Mouse (Mus musculus) heart, embryonic 11.5 days (tissue): ENCODE results near the gene Speer4f1. TPM values are rescaled to one million over a fixed set of nuclear protein-coding genes. Genes with fewer than 3 reads are reported as not detected.
"Not testable (repeated sequence)": the region's sequence is repeated elsewhere in the genome, so short reads cannot be mapped to it uniquely, and the experiment has no call there.

Source experiments
- ATAC-seq: fragments of 200-750 bp; cut with Nextera tagmentation; replicated peaks from 2 replicates; pipeline ENCODE4 v1.8.0; 2017; ENCODE audit warnings: moderate library complexity; ENCODE audit not compliant: insufficient number of reproducible peaks, low FRiP score, low TSS enrichment
- H3K27ac ChIP-seq: fragments of 300-500 bp; sonication (generic); 2 replicates; pipeline ENCODE4 v1.5.1; 2014; ENCODE audit warnings: mild to moderate bottlenecking, low read depth, low read length
- H3K27me3 ChIP-seq: fragments of 300-500 bp; sonication (generic); 2 replicates; pipeline ENCODE4 v1.6.1; 2014; ENCODE audit warnings: mild to moderate bottlenecking, low read length, mixed read lengths; ENCODE audit not compliant: control insufficient read depth, insufficient read depth
- H3K36me3 ChIP-seq: fragments of 300-500 bp; sonication (generic); 2 replicates; pipeline ENCODE4 v1.6.1; 2014; ENCODE audit warnings: mild to moderate bottlenecking, low read length, moderate library complexity, mixed read lengths; ENCODE audit not compliant: control insufficient read depth, insufficient read depth
- H3K4me1 ChIP-seq: fragments of 300-500 bp; sonication (generic); 2 replicates; pipeline ENCODE4 v1.6.1; 2014; ENCODE audit warnings: low read length; ENCODE audit not compliant: control insufficient read depth, insufficient read depth
- H3K4me2 ChIP-seq: fragments of 300-500 bp; sonication (generic); 2 replicates; pipeline ENCODE4 v1.6.1; 2014; ENCODE audit warnings: mild to moderate bottlenecking, moderate library complexity
- H3K4me3 ChIP-seq: fragments of 300-500 bp; sonication (generic); 2 replicates; pipeline ENCODE4 v1.5.1; 2014; ENCODE audit warnings: low read depth, low read length
- H3K9ac ChIP-seq: fragments of 300-500 bp; sonication (generic); 2 replicates; pipeline ENCODE4 v1.6.1; 2014; ENCODE audit warnings: mild to moderate bottlenecking, low read depth, low read length, moderate library complexity
- H3K9me3 ChIP-seq: fragments of 300-500 bp; sonication (generic); replicated peaks from 2 replicates; pipeline ENCODE4 v1.6.1; 2016; ENCODE audit warnings: low read length; ENCODE audit not compliant: control insufficient read depth
- WGBS: fragments of 180-500 bp; shearing (Covaris S2); extraction: QIAGEN DNeasy Blood & Tissue Kit; methylation state at CpG from one replicate; pipeline ENCODE4 v1.1.7; 2014; ENCODE audit not compliant: insufficient replicate concordance; 5-methylcytosine and 5-hydroxymethylcytosine counted together
- polyA plus RNA-seq: library from polyadenylated mRNA; unstranded; fragments of >200 nt; fragmentation: Nextera tagmentation; extraction: Ambion mirVana; gene quantifications from 2 replicates; pipeline ENCODE4 v1.2.1, GENCODE M21; 2014

Gene Speer4f1
- not detected in 2 replicates for polyA plus RNA-seq

GRCm38 (mm10) chr5:17475798-17476197 lies at the start of gene Speer4f1:
Speer4f1 (plus strand) TSS chr5:17476098.
- H3K9ac ChIP-seq, H3K36me3 ChIP-seq, H3K4me3 ChIP-seq, ATAC-seq, H3K4me1 ChIP-seq, H3K9me3 ChIP-seq, H3K27me3 ChIP-seq, H3K4me2 ChIP-seq, H3K27ac ChIP-seq: not testable (repeated sequence)
- 89% methylated on average over 1 of the region's 1 CpGs for WGBS

- no peaks in the 10 kb centered on the region for H3K9me3 ChIP-seq
- no peak overlapping the region for H3K4me3 ChIP-seq
- no peak for ATAC-seq
- H3K9ac ChIP-seq = no peak overlapping the region
- H3K27me3 ChIP-seq = no peaks in the 10 kb centered on the region
- H3K4me1 ChIP-seq = no peaks in the 10 kb centered on the region
- no peak overlapping the region for H3K27ac ChIP-seq
- WGBS = 69% methylated on average over 1 of the region's 1 CpGs
- no peak overlapping the region for H3K4me2 ChIP-seq
- H3K36me3 ChIP-seq = no peaks in the 10 kb centered on the region
Observed at GRCm38 (mm10) chr5:17426930-17427329, 49.0 kb upstream of the Speer4f1 start.

- Histone ChIP-seq H3K4me1 (no peaks in the 10 kb centered on the region), H3K27me3 (no peaks in the 10 kb centered on the region), H3K36me3 (no peaks in the 10 kb centered on the region), H3K9ac (no peak overlapping the region), H3K27ac (no peak overlapping the region), H3K4me3 (no peak overlapping the region), H3K4me2 (no peak overlapping the region), H3K9me3 (no peaks in the 10 kb centered on the region)
- WGBS = 74% methylated on average over 3 of the region's 3 CpGs
- ATAC-seq = no peak
Observed at GRCm38 (mm10) chr5:17434721-17435120, 41.2 kb upstream of the Speer4f1 start.

- Histone ChIP-seq H3K27me3 (no peaks in the 10 kb centered on the region), H3K36me3 (no peaks in the 10 kb centered on the region), H3K9ac (no peak overlapping the region), H3K4me3 (no peak overlapping the region), H3K4me1 (no peaks in the 10 kb centered on the region), H3K9me3 (no peaks in the 10 kb centered on the region), H3K27ac (no peak overlapping the region), H3K4me2 (no peak overlapping the region)
- WGBS = 48% methylated on average over 2 of the region's 2 CpGs
- ATAC-seq = no peak
Observed at GRCm38 (mm10) chr5:17436209-17436608, 39.7 kb upstream of the Speer4f1 start.

GRCm38 (mm10) chr5:17439487-17440102 lies 36.3 kb upstream of the Speer4f1 start:
- Histone ChIP-seq H3K4me3 (no peak overlapping the region), H3K9me3 (no peaks in the 10 kb centered on the region), H3K36me3 (no peaks in the 10 kb centered on the region), H3K27ac (no peak overlapping the region), H3K4me2 (no peak overlapping the region), H3K4me1 (no peaks in the 10 kb centered on the region), H3K27me3 (no peaks in the 10 kb centered on the region), H3K9ac (no peak overlapping the region)
- ATAC-seq = no peak

- H3K4me3 ChIP-seq = no peak overlapping the region
- ATAC-seq = no peak
- no peaks in the 10 kb centered on the region for H3K9me3 ChIP-seq
- no peaks in the 10 kb centered on the region for H3K36me3 ChIP-seq
- no peak overlapping the region for H3K4me2 ChIP-seq
- WGBS = 84% methylated on average over 5 of the region's 5 CpGs
- H3K27ac ChIP-seq = no peak overlapping the region
- H3K27me3 ChIP-seq = no peaks in the 10 kb centered on the region
- no peak overlapping the region for H3K9ac ChIP-seq
- 0 out of 2 replicates have a peak, but pooled peaks cover 3% of the 10 kb centered on the region for H3K4me1 ChIP-seq
Observed at GRCm38 (mm10) chr5:17454059-17454458, 21.8 kb upstream of the Speer4f1 start.

- Histone ChIP-seq H3K27me3 (no peaks in the 10 kb centered on the region), H3K4me3 (no peak overlapping the region), H3K36me3 (no peaks in the 10 kb centered on the region), H3K27ac (no peak overlapping the region), H3K9me3 (no peaks in the 10 kb centered on the region), H3K9ac (no peak overlapping the region), H3K4me1 (0 out of 2 replicates have a peak, but pooled peaks cover 3% of the 10 kb centered on the region), H3K4me2 (no peak overlapping the region)
- WGBS = 67% methylated on average over 6 of the region's 6 CpGs
- no peak for ATAC-seq
Observed at GRCm38 (mm10) chr5:17454952-17455586, 20.8 kb upstream of the Speer4f1 start.

- Histone ChIP-seq H3K4me3 (no peak overlapping the region), H3K4me1 (0 out of 2 replicates have a peak, but pooled peaks cover 3% of the 10 kb centered on the region), H3K27ac (no peak overlapping the region), H3K9me3 (no peaks in the 10 kb centered on the region), H3K27me3 (no peaks in the 10 kb centered on the region), H3K36me3 (no peaks in the 10 kb centered on the region), H3K9ac (no peak overlapping the region), H3K4me2 (no peak overlapping the region)
- WGBS = 57% methylated on average over 3 of the region's 3 CpGs
- ATAC-seq = no peak
Observed at GRCm38 (mm10) chr5:17456671-17457070, 19.2 kb upstream of the Speer4f1 start.

GRCm38 (mm10) chr5:17468120-17468519 lies 7.8 kb upstream of the Speer4f1 start:
- ATAC-seq, H3K4me3 ChIP-seq, H3K9ac ChIP-seq, H3K36me3 ChIP-seq, H3K4me1 ChIP-seq, H3K27me3 ChIP-seq, H3K4me2 ChIP-seq, H3K27ac ChIP-seq, H3K9me3 ChIP-seq: not testable (repeated sequence)
- WGBS = 65% methylated on average over 4 of the region's 4 CpGs
